Mouse (Mus musculus): ENCODE data around the gene Ccdc113. TPM values are rescaled to one million over a fixed set of nuclear protein-coding genes. Genes with fewer than 3 reads are reported as not detected.
A peak's percentile ranks its signal among the peaks of the same experiment; 100 is the strongest.

The Ccdc113 gene
- total and polyA plus RNA-seq, 3 experiments, result not detected

DNA sequence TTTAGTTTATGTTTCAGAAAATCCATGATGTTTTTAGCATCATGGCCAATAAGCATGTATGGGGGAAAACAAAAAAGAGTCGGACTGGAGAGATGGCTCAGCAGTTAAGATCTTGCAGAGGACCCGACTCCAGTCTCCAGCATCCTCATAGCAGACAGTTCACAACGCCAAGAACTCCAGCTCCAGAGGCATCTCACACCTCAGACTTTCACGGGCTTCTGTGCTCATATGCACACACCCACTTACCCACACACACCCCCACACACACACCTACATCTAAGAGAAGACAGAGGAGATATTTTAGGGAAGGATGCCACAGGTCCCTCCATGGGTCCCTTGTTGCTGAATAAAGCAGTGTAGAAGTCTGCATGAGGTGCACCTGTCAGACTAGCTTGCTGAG is 56.7 kb downstream of the Ccdc113 start:
- Histone ChIP-seq H3K4me1 (ENCODE audit: control insufficient read depth in 1 of 2, insufficient read depth in 2 of 2, low read length in 2 of 2) (peaks cover 2 to 27% of the 10 kb centered on the region in 2 experiments; a peak in 3 of 4 replicates), H3K9me3 (replicated peaks; ENCODE audit: insufficient read depth, low read length) (no peaks in the 10 kb centered on the region), H3K79me2 (ENCODE audit: control insufficient read depth, insufficient read depth, low read length, poor library complexity) (no peaks in the 10 kb centered on the region), H3K27me3 (ENCODE audit: control insufficient read depth in 1 of 2, insufficient read depth in 2 of 2, low read length in 2 of 2) (peaks cover 0 to 2% of the 10 kb centered on the region in 2 experiments; a peak in 2 of 4 replicates), H3K36me3 (ENCODE audit: control insufficient read depth in 1 of 2, insufficient read depth in 2 of 2, low read length in 2 of 2) (peaks cover 0 to 18% of the 10 kb centered on the region in 2 experiments; a peak in 2 of 4 replicates), H3K9ac (ENCODE audit: control insufficient read depth, low read depth, low read length, poor library complexity, severe bottlenecking) (no peak overlapping the region), H3K4me3 (ENCODE audit: control insufficient read depth in 1 of 2, insufficient read depth in 1 of 2, low read depth in 2 of 2, low read length in 2 of 2) (no peak overlapping the region), H3K27ac (ENCODE audit: control insufficient read depth, low read depth, low read length) (no peak overlapping the region)
- DNase-seq (ENCODE audit: low read depth, low spot score), result no peak
- TF ChIP-seq NELFE (IDR thresholded peaks at IDR 0.05; ENCODE audit: low read depth, low read length), result no peak
- TF ChIP-seq RCOR1 (IDR thresholded peaks at IDR 0.05; ENCODE audit: low read depth, low read length), result no peak
- no peak for TF ChIP-seq MAFK (IDR thresholded peaks at IDR 0.05; ENCODE audit: borderline replicate concordance, low read depth, low read length)
- no peak for TF ChIP-seq POLR2A (IDR thresholded peaks at IDR 0.05; ENCODE audit: control insufficient read depth in 1 of 2, insufficient read depth in 1 of 2, low read depth in 1 of 2, low read length in 2 of 2, poor library complexity in 1 of 2)
- TF ChIP-seq ZKSCAN1 (IDR thresholded peaks at IDR 0.05; ENCODE audit: low read depth, low read length), result no peak
- no peak for TF ChIP-seq CTCF (IDR thresholded peaks at IDR 0.05 in 2 of 3, conservative IDR thresholded peaks at IDR 0.05 in 1 of 3; ENCODE audit: control insufficient read depth in 1 of 3, insufficient read depth in 1 of 3, low read depth in 2 of 3, low read length in 3 of 3, poor library complexity in 1 of 3, severe bottlenecking in 1 of 3)
- no peak for TF ChIP-seq TCF12 (IDR thresholded peaks at IDR 0.05; ENCODE audit: low read depth, low read length)
- TF ChIP-seq USF2 (IDR thresholded peaks at IDR 0.05; ENCODE audit: borderline replicate concordance in 1 of 2, insufficient read depth in 1 of 2, low read depth in 1 of 2, low read length in 2 of 2), result no peak
- no peak for TF ChIP-seq RAD21 (IDR thresholded peaks at IDR 0.05; ENCODE audit: low read depth, low read length)
- TF ChIP-seq MAZ (IDR thresholded peaks at IDR 0.05; ENCODE audit: low read depth, low read length), result no peak
- no peak for TF ChIP-seq KAT2A (conservative IDR thresholded peaks at IDR 0.05; ENCODE audit: low read depth, low read length)
- TF ChIP-seq SMC3 (IDR thresholded peaks at IDR 0.05; ENCODE audit: low read depth, low read length), result no peak
- no peak for TF ChIP-seq HCFC1 (IDR thresholded peaks at IDR 0.05; ENCODE audit: low read depth, low read length)
- no peak for TF ChIP-seq MEF2A (IDR thresholded peaks at IDR 0.05; ENCODE audit: extremely low read depth, insufficient replicate concordance, low read depth, low read length, poor library complexity, severe bottlenecking)
- TF ChIP-seq ZMIZ1 (IDR thresholded peaks at IDR 0.05; ENCODE audit: low read depth, low read length), result no peak
- TF ChIP-seq BHLHE40 (IDR thresholded peaks at IDR 0.05; ENCODE audit: borderline replicate concordance, low read depth, low read length), result no peak
- no peak for TF ChIP-seq USF1 (IDR thresholded peaks at IDR 0.05; ENCODE audit: low read depth, low read length)

- H3K27ac ChIP-seq (ENCODE audit: control insufficient read depth, low read depth, low read length), result peak overlapping the region; percentile 88
- TF ChIP-seq TBP (IDR thresholded peaks at IDR 0.05; ENCODE audit: low read depth, low read length) (no peak), GABPA (IDR thresholded peaks at IDR 0.05; ENCODE audit: low read depth, low read length) (no peak), MXI1 (IDR thresholded peaks at IDR 0.05; ENCODE audit: low read depth, low read length) (no peak), EP300 (IDR thresholded peaks at IDR 0.05; ENCODE audit: low read depth in 1 of 2, low read length in 2 of 2) (peak; percentile 39 to 50; a peak in 3 of 4 replicates), E2F4 (IDR thresholded peaks at IDR 0.05; ENCODE audit: borderline replicate concordance, low read depth, low read length) (no peak), HCFC1 (IDR thresholded peaks at IDR 0.05; ENCODE audit: low read depth, low read length) (no peak; the same call in 1 of the 2 replicates), MAX (IDR thresholded peaks at IDR 0.05; ENCODE audit: low read length) (peak; percentile 89), JUND (IDR thresholded peaks at IDR 0.05; ENCODE audit: low read depth, low read length) (no peak), TAL1 (IDR thresholded peaks at IDR 0.05; ENCODE audit: low read length) (peak; percentile 29), MYC (IDR thresholded peaks at IDR 0.05; ENCODE audit: low read depth, low read length) (0 out of 2 replicates have a peak, but pooled peaks have one; percentile 28), ELF1 (IDR thresholded peaks at IDR 0.05; ENCODE audit: low read depth, low read length) (no peak), NRF1 (IDR thresholded peaks at IDR 0.05; ENCODE audit: insufficient read depth, low read depth, low read length, poor library complexity, severe bottlenecking) (no peak), USF1 (IDR thresholded peaks at IDR 0.05; ENCODE audit: low read depth, low read length) (no peak), POLR2A (IDR thresholded peaks at IDR 0.05; ENCODE audit: control insufficient read depth in 1 of 2, insufficient read depth in 1 of 2, low read depth in 1 of 2, low read length in 2 of 2, poor library complexity in 1 of 2) (no peak), BHLHE40 (IDR thresholded peaks at IDR 0.05; ENCODE audit: borderline replicate concordance, low read depth, low read length) (no peak), SMC3 (IDR thresholded peaks at IDR 0.05; ENCODE audit: low read depth, low read length) (no peak), ZNF384 (IDR thresholded peaks at IDR 0.05; ENCODE audit: low read depth, low read length) (no peak)
Measured at GRCm38 (mm10) chr8:95592131-95592780, 58.4 kb downstream of the Ccdc113 start.

More at GRCm38 (mm10) chr8:95592131-95592780, 58.4 kb downstream of the Ccdc113 start:
- H3K9ac ChIP-seq (ENCODE audit: control insufficient read depth, low read depth, low read length, poor library complexity, severe bottlenecking), result no peak overlapping the region
- H3K36me3 ChIP-seq (ENCODE audit: control insufficient read depth in 1 of 2, insufficient read depth in 2 of 2, low read length in 2 of 2), result peaks cover 0 to 18% of the 10 kb centered on the region in 2 experiments; a peak in 2 of 4 replicates
- no peak overlapping the region for H3K4me3 ChIP-seq (ENCODE audit: control insufficient read depth in 1 of 2, insufficient read depth in 1 of 2, low read depth in 2 of 2, low read length in 2 of 2)
- no peaks in the 10 kb centered on the region for H3K9me3 ChIP-seq (replicated peaks; ENCODE audit: insufficient read depth, low read length)
- peaks cover 2 to 27% of the 10 kb centered on the region in 2 experiments; a peak in 3 of 4 replicates for H3K4me1 ChIP-seq (ENCODE audit: control insufficient read depth in 1 of 2, insufficient read depth in 2 of 2, low read length in 2 of 2)
- no peaks in the 10 kb centered on the region; a peak in 1 of 4 replicates for H3K27me3 ChIP-seq (ENCODE audit: control insufficient read depth in 1 of 2, insufficient read depth in 2 of 2, low read length in 2 of 2)
- peak; percentile 87 for DNase-seq (ENCODE audit: low read depth, low spot score)
- H3K79me2 ChIP-seq (ENCODE audit: control insufficient read depth, insufficient read depth, low read length, poor library complexity), result no peaks in the 10 kb centered on the region
